Mouse (Mus musculus): ENCODE results near the gene Ceacam14. TPM values are rescaled to one million over a fixed set of nuclear protein-coding genes. Genes with fewer than 3 reads are reported as not detected.

The Ceacam14 gene
- total RNA-seq (2021), result not detected
- long read RNA-seq, result 0 reads

- no peak for DNase-seq (ENCODE audit: low spot score in 2 of 2)
Observed at GRCm38 (mm10) chr7:17812333-17812732, at the start of gene Ceacam14. TSS of gene Ceacam14 (plus strand) at chr7:17812633.

Other genes with a start within 250 kb of the Ceacam14 start
- gene Ceacam5, start 99.4 kb upstream of the Ceacam14 start, total RNA-seq (2021), result not detected
- gene Gm5155, start 59.1 kb downstream of the Ceacam14 start, total RNA-seq (2021), result not detected
- not detected for gene Ceacam11, start 159.5 kb downstream of the Ceacam14 start, total RNA-seq (2021)
- gene Ceacam13, start 197.3 kb downstream of the Ceacam14 start, total RNA-seq (2021), result not detected